20 mouse cellular contexts compared by ENCODE assay signal in genomic region chr14:25501481-25501880, GRCm38 (mm10). TPM values are rescaled to one million over a fixed set of nuclear protein-coding genes. Genes with fewer than 3 reads are reported as not detected.
DNase-seq lines count a peak whose midpoint lies in the region; ATAC-seq and TF ChIP-seq lines count a peak whose summit lies in the region.
"Had no signal": no experiment of that assay in that cellular context is flagged by ENCODE, and none has a peak within 500 bp of the region (broad histone marks: within the 10 kb centered on the region; RNA-seq: fewer than 3 reads in every experiment).

No protein-coding gene starts in this region.

- TF ChIP-seq EP300 in heart, postnatal 0 days (IDR thresholded peaks at IDR 0.05; ENCODE audit: low read depth), result no peak

- no peaks in the 10 kb centered on the region for H3K9me3 ChIP-seq in heart, embryonic 10.5 days
- no peaks in the 10 kb centered on the region for H3K9me3 ChIP-seq in heart, postnatal 0 days (replicated peaks; ENCODE audit: control insufficient read depth, low read length)
- no peaks in the 10 kb centered on the region for H3K9me3 ChIP-seq in midbrain, embryonic 13.5 days
- H3K9me3 ChIP-seq in midbrain, postnatal 0 days (ENCODE audit: low read length), result no peaks in the 10 kb centered on the region
- H3K9me3 ChIP-seq: limb, embryonic 12.5 days; liver, embryonic 13.5 days had no signal

- H3K27ac ChIP-seq in heart, embryonic 10.5 days, result peak overlapping the region; percentile 56; the same call in 1 of the 2 replicates
- H3K27ac ChIP-seq in heart, postnatal 0 days (ENCODE audit: low read depth), result peak overlapping the region; percentile 49
- 0 out of 2 replicates have a peak overlapping the region, but pooled peaks have one; percentile 35 for H3K27ac ChIP-seq in midbrain, embryonic 13.5 days
- H3K27ac ChIP-seq in midbrain, postnatal 0 days (ENCODE audit: low read depth, low read length), result no peak overlapping the region
- H3K27ac ChIP-seq: kidney, postnatal 0 days; limb, embryonic 12.5 days; liver, embryonic 13.5 days had no signal

- no peak overlapping the region for H3K4me3 ChIP-seq in heart, embryonic 10.5 days
- H3K4me3 ChIP-seq in heart, postnatal 0 days (ENCODE audit: low read depth, low read length), result no peak overlapping the region
- no peak overlapping the region for H3K4me3 ChIP-seq in midbrain, embryonic 13.5 days (replicated peaks)
- H3K4me3 ChIP-seq in midbrain, postnatal 0 days (ENCODE audit: low read depth, low read length), result no peak overlapping the region
- H3K4me3 ChIP-seq: limb, embryonic 12.5 days; liver, embryonic 13.5 days had no signal

- H3K9ac ChIP-seq in heart, postnatal 0 days (replicated peaks; ENCODE audit: low read depth, low read length), result no peak overlapping the region
- peak overlapping the region; percentile 34; the same call in 1 of the 2 replicates for H3K9ac ChIP-seq in midbrain, embryonic 13.5 days (replicated peaks)
- H3K9ac ChIP-seq in midbrain, postnatal 0 days (replicated peaks; ENCODE audit: low read length, poor library complexity, severe bottlenecking), result no peak overlapping the region
- H3K9ac ChIP-seq: limb, embryonic 12.5 days; liver, embryonic 13.5 days; lung, embryonic 14.5 days had no signal

- intact Hi-C loops in heart, postnatal 36 days (cut with DNase I), result no loop called here

- ATAC-seq in heart, postnatal 0 days (ENCODE audit: insufficient read depth, low read depth), result no peak
- no peak for ATAC-seq in midbrain, embryonic 13.5 days
- ATAC-seq in midbrain, postnatal 0 days (ENCODE audit: low FRiP score), result no peak

- DNase-seq in heart, embryonic 10.5 days (ENCODE audit: low spot score), result no peak
- no peak for DNase-seq in heart, adult 9 months (ENCODE audit: low spot score in 2 of 2)
- DNase-seq in heart, postnatal 0 days (ENCODE audit: low spot score), result no peak
- no peak for DNase-seq in heart, postnatal 36 days
- no peak for DNase-seq in midbrain, postnatal 0 days (ENCODE audit: low spot score)
- DNase-seq in thymus, postnatal 36 days, result peak; percentile 37 to 53
- DNase-seq in cerebellum, adult 9-10 months, result no peak
- DNase-seq: adrenal gland, adult 2 months; B cell, adult 2 months; cerebellum, adult 2 months; kidney, adult 11 months; liver, embryonic 13.5 days; lung, embryonic 14.5 days; lung, postnatal 36 days; right cerebral cortex, postnatal 14 days; spleen, adult 18-20 months had no signal

- H3K36me3 ChIP-seq in heart, embryonic 10.5 days, result peaks cover 39% of the 10 kb centered on the region
- peaks cover 17% of the 10 kb centered on the region; the same call in 1 of the 2 replicates for H3K36me3 ChIP-seq in heart, postnatal 0 days (replicated peaks; ENCODE audit: control insufficient read depth, insufficient read depth, low read length)
- peaks cover 39% of the 10 kb centered on the region for H3K36me3 ChIP-seq in midbrain, embryonic 13.5 days
- H3K36me3 ChIP-seq in midbrain, postnatal 0 days (ENCODE audit: insufficient read depth, low read length), result peaks cover 25% of the 10 kb centered on the region

- no peak for TF ChIP-seq CTCF in heart, postnatal 0 days (IDR thresholded peaks at IDR 0.05; ENCODE audit: low read depth)
- no peak for TF ChIP-seq CTCF in midbrain, postnatal 0 days (IDR thresholded peaks at IDR 0.05)

- WGBS in heart, embryonic 10.5 days, result 92% methylated on average over 5 of the region's 5 CpGs
- 73% methylated on average over 5 of the region's 5 CpGs for WGBS in heart, postnatal 0 days
- 90% methylated on average over 5 of the region's 5 CpGs for WGBS in midbrain, embryonic 13.5 days
- 85% methylated on average over 5 of the region's 5 CpGs for WGBS in midbrain, postnatal 0 days

- no peaks in the 10 kb centered on the region for H3K27me3 ChIP-seq in heart, embryonic 10.5 days (ENCODE audit: insufficient read depth, poor library complexity, severe bottlenecking)
- H3K27me3 ChIP-seq in heart, postnatal 0 days (ENCODE audit: control insufficient read depth, insufficient read depth, low read length), result no peaks in the 10 kb centered on the region
- no peaks in the 10 kb centered on the region for H3K27me3 ChIP-seq in midbrain, embryonic 13.5 days
- no peaks in the 10 kb centered on the region for H3K27me3 ChIP-seq in midbrain, postnatal 0 days (ENCODE audit: insufficient read depth, low read length)
- H3K27me3 ChIP-seq: limb, embryonic 12.5 days; liver, embryonic 13.5 days had no signal

- H3K4me2 ChIP-seq in heart, postnatal 0 days (ENCODE audit: low read depth, low read length), result no peak overlapping the region
- H3K4me2 ChIP-seq in midbrain, embryonic 13.5 days (replicated peaks), result no peak overlapping the region
- H3K4me2 ChIP-seq in midbrain, postnatal 0 days (ENCODE audit: low read depth, low read length, poor library complexity, severe bottlenecking), result no peak overlapping the region
- H3K4me2 ChIP-seq: limb, embryonic 12.5 days; liver, embryonic 13.5 days; lung, embryonic 14.5 days; midbrain, embryonic 11.5 days had no signal

- H3K4me1 ChIP-seq in heart, embryonic 10.5 days, result peaks cover 99% of the 10 kb centered on the region
- H3K4me1 ChIP-seq in heart, postnatal 0 days (ENCODE audit: control insufficient read depth, insufficient read depth), result peaks cover 65% of the 10 kb centered on the region
- peaks cover 57% of the 10 kb centered on the region for H3K4me1 ChIP-seq in midbrain, embryonic 13.5 days (replicated peaks)
- peaks cover 31% of the 10 kb centered on the region for H3K4me1 ChIP-seq in midbrain, postnatal 0 days (ENCODE audit: insufficient read depth, low read length)

RNA-seq across cellular contexts. Expression of gene Zmiz1, which starts 42.5 kb away (rescaled TPM):
- polyA plus RNA-seq in heart, embryonic 10.5 days (2016; fragmentation: Nextera tagmentation; extraction: Ambion mirVana), result 38.1 and 45.8 TPM in 2 replicates
- 41.0 and 47.8 TPM in 2 replicates for total RNA-seq in heart, postnatal 0 days (2014; rRNA removed; ENCODE audit: low replicate concordance)
- 12.4 and 13.8 TPM in 2 replicates for polyA plus RNA-seq in heart, postnatal 0 days (2015; fragmentation: Nextera tagmentation; extraction: Ambion mirVana)
- total RNA-seq in heart, postnatal 36 days (2021), result 10 to 100 TPM; 38.8 to 41.7 TPM
- 68.8 and 80.3 TPM in 2 replicates for polyA plus RNA-seq in midbrain, embryonic 13.5 days (2015; fragmentation: Nextera tagmentation; extraction: Ambion mirVana)
- total RNA-seq in midbrain, postnatal 0 days (2014; rRNA removed), result 130 and 134 TPM in 2 replicates
- polyA plus RNA-seq in midbrain, postnatal 0 days (2015; fragmentation: Nextera tagmentation; extraction: Ambion mirVana), result 44.0 and 51.7 TPM in 2 replicates

Comparison
In these comparisons a context has a peak if more than half of its experiments do, and no peak if none do; other contexts are left out.
1. DNase-seq: peak in thymus, postnatal 36 days (2 of 2); none in heart, embryonic 10.5 days (single experiment), heart, adult 9 months (0 of 2), heart, postnatal 0 days (single experiment), heart, postnatal 36 days (0 of 2), midbrain, postnatal 0 days (single experiment) and cerebellum, adult 9-10 months (single experiment).